Mouse (Mus musculus): Measurements from ENCODE around the gene Gfra4. TPM values are rescaled to one million over a fixed set of nuclear protein-coding genes. Genes with fewer than 3 reads are reported as not detected.

Gene Gfra4
- polyA plus RNA-seq, 1 experiment from 2014 or later: 3.2 TPM

GRCm38 (mm10) chr2:131061607-131062006 lies 18.7 kb upstream of the Gfra4 start:
- Histone ChIP-seq H3K9ac (peak overlapping the region; percentile 6; the same call in 1 of the 2 replicates), H3K4me1 (peaks cover 50% of the 10 kb centered on the region), H3K4me2 (peak overlapping the region; percentile 38), H3K9me3 (no peaks in the 10 kb centered on the region), H3K27me3 (replicated peaks) (peaks cover 64% of the 10 kb centered on the region), H3K36me3 (no peaks in the 10 kb centered on the region), H3K27ac (replicated peaks) (peak overlapping the region; percentile 63), H3K4me3 (no peak overlapping the region)
- no peak for ATAC-seq (ENCODE audit: extremely low read depth, insufficient number of reproducible peaks, low FRiP score, low TSS enrichment)
- WGBS: 26% methylated on average over 5 of the region's 5 CpGs

GRCm38 (mm10) chr2:131060784-131061183 lies 17.9 kb upstream of the Gfra4 start:
- ATAC-seq (ENCODE audit: extremely low read depth, insufficient number of reproducible peaks, low FRiP score, low TSS enrichment): no peak
- H3K27ac ChIP-seq (replicated peaks): peak overlapping the region; percentile 63; the same call in 1 of the 2 replicates
- H3K9ac ChIP-seq: 0 out of 2 replicates have a peak overlapping the region, but pooled peaks have one; percentile 42
- peaks cover 58% of the 10 kb centered on the region for H3K4me1 ChIP-seq
- no peak overlapping the region for H3K4me3 ChIP-seq
- H3K27me3 ChIP-seq (replicated peaks): peaks cover 63% of the 10 kb centered on the region
- H3K9me3 ChIP-seq: no peaks in the 10 kb centered on the region
- H3K4me2 ChIP-seq: peak overlapping the region; percentile 38
- no peaks in the 10 kb centered on the region for H3K36me3 ChIP-seq
- 51% methylated on average over 6 of the region's 6 CpGs for WGBS

- Histone ChIP-seq H3K4me1 (peaks cover 66% of the 10 kb centered on the region), H3K27ac (replicated peaks) (peak overlapping the region; percentile 69), H3K9ac (peak overlapping the region; percentile 19), H3K36me3 (no peaks in the 10 kb centered on the region), H3K9me3 (no peaks in the 10 kb centered on the region), H3K4me2 (no peak overlapping the region), H3K27me3 (replicated peaks) (peaks cover 63% of the 10 kb centered on the region), H3K4me3 (no peak overlapping the region)
- WGBS: 55% methylated on average over 9 of the region's 9 CpGs
- no peak for ATAC-seq (ENCODE audit: extremely low read depth, insufficient number of reproducible peaks, low FRiP score, low TSS enrichment)
Observed at GRCm38 (mm10) chr2:131059781-131060540, 17.1 kb upstream of the Gfra4 start.

DNA sequence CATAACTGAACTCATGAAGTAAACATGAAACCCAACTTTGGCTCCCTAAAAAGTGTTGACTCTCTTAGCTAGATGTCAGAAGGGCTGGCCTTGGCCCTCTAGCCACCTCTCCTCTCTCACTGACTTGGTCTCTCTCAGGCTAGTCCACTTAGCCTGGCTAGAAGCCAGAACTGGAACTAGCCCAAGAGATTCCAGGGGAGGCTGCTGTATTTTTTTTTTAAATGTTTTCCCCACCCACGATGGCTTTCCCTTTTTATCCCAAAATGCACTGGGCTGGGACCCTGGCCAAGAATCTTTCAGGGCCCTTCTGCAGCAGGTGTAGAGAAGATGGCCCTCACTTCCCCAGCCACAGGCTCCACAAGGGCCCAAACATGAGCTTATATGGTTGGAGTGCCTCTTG lies 16.5 kb upstream of the Gfra4 start:
- WGBS: 11% methylated on average over 1 of the region's 1 CpGs
- H3K27me3 ChIP-seq (replicated peaks): peaks cover 63% of the 10 kb centered on the region
- H3K4me3 ChIP-seq: no peak overlapping the region
- no peak for ATAC-seq (ENCODE audit: extremely low read depth, insufficient number of reproducible peaks, low FRiP score, low TSS enrichment)
- H3K36me3 ChIP-seq: no peaks in the 10 kb centered on the region
- peak overlapping the region; percentile 19 for H3K9ac ChIP-seq
- H3K27ac ChIP-seq (replicated peaks): peak overlapping the region; percentile 69
- peaks cover 72% of the 10 kb centered on the region for H3K4me1 ChIP-seq
- H3K9me3 ChIP-seq: no peaks in the 10 kb centered on the region
- H3K4me2 ChIP-seq: no peak overlapping the region

DNA sequence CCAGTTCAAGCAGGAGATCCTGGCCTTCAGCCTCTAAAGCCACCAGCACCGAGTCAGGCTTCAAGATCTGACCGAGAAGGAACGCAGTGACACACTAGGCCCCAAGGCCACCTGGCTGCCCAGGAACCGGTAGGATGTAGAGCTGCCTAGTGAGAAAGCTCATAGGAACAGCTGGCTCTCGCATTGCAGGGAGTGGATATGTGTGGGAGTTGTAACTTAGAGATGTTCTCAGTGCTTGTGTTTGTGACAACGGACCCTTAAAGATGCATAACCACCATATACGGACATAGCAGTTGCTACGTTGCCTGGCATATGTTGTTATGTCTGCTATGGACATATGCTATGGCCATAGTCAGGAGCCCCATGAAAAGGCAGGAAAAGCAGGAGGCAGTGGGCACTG lies 15.8 kb upstream of the Gfra4 start:
- H3K27me3 ChIP-seq (replicated peaks): peaks cover 63% of the 10 kb centered on the region
- WGBS: 80% methylated on average over 8 of the region's 8 CpGs
- no peak overlapping the region for H3K4me2 ChIP-seq
- no peaks in the 10 kb centered on the region for H3K36me3 ChIP-seq
- peaks cover 79% of the 10 kb centered on the region for H3K4me1 ChIP-seq
- ATAC-seq (ENCODE audit: extremely low read depth, insufficient number of reproducible peaks, low FRiP score, low TSS enrichment): no peak
- no peak overlapping the region for H3K27ac ChIP-seq (replicated peaks)
- no peak overlapping the region for H3K4me3 ChIP-seq
- H3K9ac ChIP-seq: no peak overlapping the region
- H3K9me3 ChIP-seq: no peaks in the 10 kb centered on the region

DNA sequence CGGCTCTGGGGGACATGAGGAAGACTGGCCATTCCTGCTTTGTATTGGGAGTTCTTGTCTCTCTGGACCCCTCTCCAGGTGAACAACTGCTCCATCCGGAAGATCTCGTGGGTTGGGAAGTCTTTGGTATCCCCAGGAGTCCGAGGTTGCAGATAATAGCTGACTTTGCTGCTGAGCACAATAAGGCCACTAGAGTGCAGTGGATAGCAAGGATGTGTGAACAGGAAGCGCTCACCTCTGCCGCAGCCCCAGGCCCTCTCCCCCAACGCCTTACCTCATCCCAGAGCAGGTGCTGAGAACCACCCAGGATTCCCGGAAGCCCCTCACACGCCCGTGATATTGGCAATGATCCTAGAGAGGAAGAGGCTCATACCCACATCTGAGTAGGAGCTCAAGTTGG lies 13.3 kb upstream of the Gfra4 start:
- no peaks in the 10 kb centered on the region for H3K36me3 ChIP-seq
- H3K27me3 ChIP-seq (replicated peaks): peaks cover 67% of the 10 kb centered on the region
- H3K9ac ChIP-seq: 0 out of 2 replicates have a peak overlapping the region, but pooled peaks have one; percentile 9
- 3% methylated on average over 10 of the region's 10 CpGs for WGBS
- no peaks in the 10 kb centered on the region for H3K9me3 ChIP-seq
- no peak for ATAC-seq (ENCODE audit: extremely low read depth, insufficient number of reproducible peaks, low FRiP score, low TSS enrichment)
- peaks cover 60% of the 10 kb centered on the region for H3K4me1 ChIP-seq
- no peak overlapping the region for H3K4me3 ChIP-seq
- H3K4me2 ChIP-seq: peak overlapping the region; percentile 65; the same call in 1 of the 2 replicates
- H3K27ac ChIP-seq (replicated peaks): no peak overlapping the region

DNA sequence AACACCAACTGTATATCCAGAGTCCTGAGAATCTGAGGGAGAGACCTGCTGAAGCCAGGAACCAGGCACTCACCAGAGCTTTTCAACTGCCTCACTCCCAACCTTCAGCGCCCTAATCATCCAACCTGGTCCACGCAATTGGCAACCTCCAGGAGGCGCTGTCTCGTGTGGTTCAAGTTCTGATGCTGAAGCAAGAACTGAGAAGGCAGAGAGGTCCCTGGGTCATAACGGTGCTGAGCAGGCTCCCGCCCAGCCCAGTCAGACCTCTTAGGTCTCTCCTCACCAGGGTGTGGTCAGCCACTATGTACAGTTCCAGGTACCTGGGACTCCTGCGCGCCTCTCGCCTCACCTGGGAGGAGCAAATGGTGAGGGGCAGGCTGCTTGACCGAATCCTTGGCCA lies 12.7 kb upstream of the Gfra4 start:
- Histone ChIP-seq H3K27ac (replicated peaks) (no peak overlapping the region), H3K4me2 (peak overlapping the region; percentile 65; the same call in 1 of the 2 replicates), H3K4me3 (0 out of 2 replicates have a peak overlapping the region, but pooled peaks have one; percentile 6), H3K4me1 (peaks cover 55% of the 10 kb centered on the region), H3K9me3 (no peaks in the 10 kb centered on the region), H3K36me3 (no peaks in the 10 kb centered on the region), H3K9ac (0 out of 2 replicates have a peak overlapping the region, but pooled peaks have one; percentile 9), H3K27me3 (replicated peaks) (peaks cover 73% of the 10 kb centered on the region)
- ATAC-seq (ENCODE audit: extremely low read depth, insufficient number of reproducible peaks, low FRiP score, low TSS enrichment): no peak
- 6% methylated on average over 10 of the region's 10 CpGs for WGBS

GRCm38 (mm10) chr2:131054646-131055264 lies 11.9 kb upstream of the Gfra4 start:
- WGBS: 4% methylated on average over 21 of the region's 21 CpGs
- no peak for ATAC-seq (ENCODE audit: extremely low read depth, insufficient number of reproducible peaks, low FRiP score, low TSS enrichment)
- Histone ChIP-seq H3K27me3 (replicated peaks) (peaks cover 80% of the 10 kb centered on the region), H3K4me1 (peaks cover 46% of the 10 kb centered on the region), H3K9ac (peak overlapping the region; percentile 64), H3K36me3 (no peaks in the 10 kb centered on the region), H3K4me3 (peak overlapping the region; percentile 44), H3K9me3 (no peaks in the 10 kb centered on the region), H3K27ac (replicated peaks) (no peak overlapping the region), H3K4me2 (peak overlapping the region; percentile 65)

- Histone ChIP-seq H3K9me3 (no peaks in the 10 kb centered on the region), H3K27me3 (replicated peaks) (peaks cover 80% of the 10 kb centered on the region), H3K4me3 (peak overlapping the region; percentile 44), H3K4me1 (peaks cover 39% of the 10 kb centered on the region), H3K9ac (peak overlapping the region; percentile 64), H3K4me2 (peak overlapping the region; percentile 65), H3K36me3 (no peaks in the 10 kb centered on the region), H3K27ac (replicated peaks) (no peak overlapping the region)
- no peak for ATAC-seq (ENCODE audit: extremely low read depth, insufficient number of reproducible peaks, low FRiP score, low TSS enrichment)
- 2% methylated on average over 45 of the region's 45 CpGs for WGBS
Observed at GRCm38 (mm10) chr2:131053851-131054645, 11.2 kb upstream of the Gfra4 start.

DNA sequence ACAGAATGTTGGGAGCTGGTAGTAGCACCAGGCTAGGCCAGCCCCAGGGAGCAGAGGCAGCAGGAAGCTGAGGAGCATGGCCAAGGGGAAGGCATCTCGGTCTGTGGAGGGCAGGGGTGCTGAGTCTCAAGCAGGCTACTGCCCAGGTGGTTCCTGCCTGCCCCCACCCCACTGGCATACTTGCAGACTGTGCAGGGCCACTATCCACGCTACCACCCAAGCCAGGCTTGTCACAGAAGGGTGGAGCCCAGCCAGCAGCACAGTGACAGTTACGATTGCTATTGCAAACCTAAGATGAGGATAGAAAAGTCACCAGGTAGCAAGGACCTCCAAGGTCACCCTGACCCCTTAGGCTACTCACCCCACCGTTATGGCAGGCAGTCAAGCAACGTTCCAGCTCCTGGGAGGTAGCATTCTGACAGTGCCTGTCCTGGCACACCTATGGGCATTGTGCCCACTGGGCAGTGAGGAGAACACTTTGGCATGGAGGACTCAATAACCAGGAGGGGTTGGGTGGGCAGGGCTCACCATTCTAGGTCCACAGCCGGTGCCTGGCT lies 10.1 kb upstream of the Gfra4 start:
- 68% methylated on average over 6 of the region's 6 CpGs for WGBS
- Histone ChIP-seq H3K4me2 (no peak overlapping the region), H3K27me3 (replicated peaks) (peaks cover 77% of the 10 kb centered on the region), H3K4me3 (no peak overlapping the region), H3K27ac (replicated peaks) (no peak overlapping the region), H3K9me3 (no peaks in the 10 kb centered on the region), H3K9ac (no peak overlapping the region), H3K36me3 (no peaks in the 10 kb centered on the region), H3K4me1 (peaks cover 35% of the 10 kb centered on the region)
- ATAC-seq (ENCODE audit: extremely low read depth, insufficient number of reproducible peaks, low FRiP score, low TSS enrichment): no peak

- Histone ChIP-seq H3K4me3 (no peak overlapping the region), H3K36me3 (no peaks in the 10 kb centered on the region), H3K27ac (replicated peaks) (no peak overlapping the region), H3K9ac (no peak overlapping the region), H3K27me3 (replicated peaks) (peaks cover 70% of the 10 kb centered on the region), H3K9me3 (no peaks in the 10 kb centered on the region), H3K4me2 (no peak overlapping the region), H3K4me1 (peaks cover 35% of the 10 kb centered on the region)
- 62% methylated on average over 5 of the region's 5 CpGs for WGBS
- no peak for ATAC-seq (ENCODE audit: extremely low read depth, insufficient number of reproducible peaks, low FRiP score, low TSS enrichment)
Observed at GRCm38 (mm10) chr2:131052043-131052442, 9.2 kb upstream of the Gfra4 start.
